Mouse (Mus musculus): ENCODE results near the gene Asb1. TPM values are rescaled to one million over a fixed set of nuclear protein-coding genes. Genes with fewer than 3 reads are reported as not detected.

The Asb1 gene
- 14.8 and 17.7 TPM in 2 replicates for polyA plus RNA-seq (2012; ENCODE audit: low replicate concordance)

DNA sequence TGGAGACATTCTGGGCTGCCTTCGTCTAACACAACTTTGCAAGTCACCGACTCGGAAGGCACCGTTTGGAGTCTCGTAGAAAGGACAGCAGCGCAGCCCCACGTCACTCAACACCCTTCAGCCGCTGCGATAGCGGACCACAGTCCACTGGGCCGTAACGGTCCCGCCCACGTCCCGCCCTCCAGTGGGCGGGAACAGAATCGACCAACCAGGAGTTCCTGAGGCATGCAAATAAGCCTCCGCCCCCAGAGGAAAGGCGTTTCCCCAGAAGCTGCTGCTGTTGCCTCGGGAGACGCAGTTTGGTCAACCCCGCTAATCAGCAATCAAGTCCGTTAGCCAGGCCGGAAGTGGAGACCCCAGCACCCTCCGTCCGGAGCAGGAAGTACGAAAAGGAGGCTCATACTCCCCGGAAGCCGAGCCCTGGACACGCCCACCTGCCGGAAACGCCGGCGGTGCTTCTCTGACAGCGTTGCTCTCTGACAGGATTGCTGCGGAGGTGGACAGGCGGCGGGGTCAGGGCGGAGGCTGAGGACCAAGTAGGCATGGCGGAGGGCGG, at the start of gene Asb1:
TSS of gene Asb1 (plus strand) at position 274 of the 556 bp plus-strand sequence.

DNA sequence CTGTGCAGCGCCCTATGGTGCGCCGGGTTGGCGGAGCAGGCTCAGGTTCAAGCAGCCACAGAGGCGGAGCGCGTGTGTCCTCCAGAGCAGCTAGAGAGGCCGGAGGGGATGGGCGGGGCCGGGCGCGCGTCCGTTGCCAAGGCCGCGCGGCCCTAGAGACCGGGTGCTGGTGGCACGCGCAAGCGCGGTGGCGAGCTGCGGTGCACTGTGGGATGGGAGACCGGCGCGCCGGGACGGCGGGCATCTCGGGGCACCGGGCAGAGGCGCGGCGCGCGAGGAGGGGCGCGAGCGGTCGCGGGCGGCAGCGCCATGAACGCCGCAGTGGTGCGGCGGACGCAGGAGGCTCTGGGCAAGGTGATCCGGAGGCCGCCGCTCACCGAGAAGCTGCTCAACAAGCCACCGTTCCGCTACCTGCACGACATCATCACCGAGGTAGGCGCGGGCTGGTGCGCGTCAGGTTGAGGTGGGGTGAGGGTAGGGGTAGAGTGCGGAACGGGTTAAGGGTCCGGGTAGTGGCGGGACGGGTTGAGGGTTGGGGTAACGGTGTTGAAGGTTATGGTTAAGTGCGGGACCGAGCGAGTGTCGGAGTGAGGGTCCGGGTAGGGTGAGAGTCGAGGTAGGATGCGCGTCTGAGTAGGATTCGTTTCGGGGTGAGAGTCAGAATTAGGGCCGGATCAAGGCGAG, 45.7 kb upstream of the Asb1 start, which contains the start of gene Traf3ip1:
TSS of gene Traf3ip1 (plus strand) at position 191 of the 684 bp plus-strand sequence.

Other genes starting within 250 kb of the Asb1 start
- 43.3 and 76.1 TPM in 2 replicates for gene Scly, start 242.2 kb upstream of the Asb1 start, polyA plus RNA-seq (2012; ENCODE audit: low replicate concordance)
- gene Espnl, start 218.5 kb upstream of the Asb1 start, polyA plus RNA-seq (2012; ENCODE audit: low replicate concordance): 0.08 and 0.24 TPM in 2 replicates
- 0.09 TPM in 1 of 2 replicates, not detected in the other for gene Klhl30, start 189.5 kb upstream of the Asb1 start, polyA plus RNA-seq (2012; ENCODE audit: low replicate concordance)
- 41.8 and 67.5 TPM in 2 replicates for gene Erfe, start 174.1 kb upstream of the Asb1 start, polyA plus RNA-seq (2012; ENCODE audit: low replicate concordance)
- 84.6 and 87.8 TPM in 2 replicates for gene Ilkap, start 141.7 kb upstream of the Asb1 start, polyA plus RNA-seq (2012; ENCODE audit: low replicate concordance)
- 24.8 and 40.6 TPM in 2 replicates for gene Hes6, start 126.5 kb upstream of the Asb1 start, polyA plus RNA-seq (2012; ENCODE audit: low replicate concordance)
- gene Per2, start 81.2 kb upstream of the Asb1 start, polyA plus RNA-seq (2012; ENCODE audit: low replicate concordance): 9.6 and 16.4 TPM in 2 replicates
- gene Traf3ip1, start 45.9 kb upstream of the Asb1 start, polyA plus RNA-seq (2012; ENCODE audit: low replicate concordance): 6.1 and 7.2 TPM in 2 replicates